Mouse (Mus musculus) forebrain, embryonic 15.5 days (tissue): Measurements from ENCODE around the gene Elp6. TPM values are rescaled to one million over a fixed set of nuclear protein-coding genes. Genes with fewer than 3 reads are reported as not detected.

Experiments used
- ATAC-seq: fragments of 200-750 bp; cut with Nextera tagmentation; replicated peaks from 2 replicates; pipeline ENCODE4 v1.8.0; 2017; ENCODE audit warnings: mild to moderate bottlenecking, moderate TSS enrichment, moderate library complexity
- H3K27ac ChIP-seq: fragments of 300-500 bp; sonication (generic); replicated peaks from 2 replicates; pipeline ENCODE4 v1.5.1; 2015; ENCODE audit warnings: mild to moderate bottlenecking, inconsistent platforms
- H3K27me3 ChIP-seq: fragments of 300-500 bp; sonication (generic); 2 replicates; pipeline ENCODE4 v1.6.1; 2015; ENCODE audit warnings: inconsistent platforms
- H3K36me3 ChIP-seq: fragments of 300-500 bp; sonication (generic); 2 replicates; pipeline ENCODE4 v1.6.1; 2015; ENCODE audit warnings: mild to moderate bottlenecking, inconsistent platforms
- H3K4me1 ChIP-seq: fragments of 300-500 bp; sonication (generic); 2 replicates; pipeline ENCODE4 v1.6.1; 2015; ENCODE audit warnings: inconsistent platforms
- H3K4me2 ChIP-seq: fragments of 300-500 bp; sonication (generic); replicated peaks from 2 replicates; pipeline ENCODE4 v1.6.1; 2015; ENCODE audit warnings: mild to moderate bottlenecking, inconsistent platforms
- H3K4me3 ChIP-seq: fragments of 300-500 bp; sonication (generic); 2 replicates; pipeline ENCODE4 v1.5.1; 2015; ENCODE audit warnings: mild to moderate bottlenecking, inconsistent platforms
- H3K9ac ChIP-seq: fragments of 300-500 bp; sonication (generic); replicated peaks from 2 replicates; pipeline ENCODE4 v1.6.1; 2015; ENCODE audit warnings: mild to moderate bottlenecking, inconsistent platforms
- H3K9me3 ChIP-seq: fragments of 300-500 bp; sonication (generic); 2 replicates; pipeline ENCODE4 v1.6.1; 2016; ENCODE audit warnings: inconsistent platforms
- WGBS: fragments of 180-500 bp; shearing (Covaris S2); methylation state at CpG from one replicate; pipeline ENCODE4 v1.1.7; 2015; ENCODE audit warnings: mixed read lengths; 5-methylcytosine and 5-hydroxymethylcytosine counted together
- polyA plus RNA-seq: library from polyadenylated mRNA; unstranded; fragments of >200 nt; fragmentation: Nextera tagmentation; extraction: Ambion mirVana; gene quantifications from 2 replicates; pipeline ENCODE4 v1.2.1, GENCODE M21; 2015

Gene Elp6
- polyA plus RNA-seq, 1 experiment from 2014 or later: 36.4 TPM

- H3K4me3 ChIP-seq: no peak overlapping the region
- no peaks in the 10 kb centered on the region for H3K27me3 ChIP-seq
- H3K9ac ChIP-seq: no peak overlapping the region
- H3K4me2 ChIP-seq: no peak overlapping the region
- H3K9me3 ChIP-seq: no peaks in the 10 kb centered on the region
- WGBS: 74% methylated on average over 6 of the region's 6 CpGs
- no peak for ATAC-seq
- no peaks in the 10 kb centered on the region for H3K36me3 ChIP-seq
- no peaks in the 10 kb centered on the region for H3K4me1 ChIP-seq
- H3K27ac ChIP-seq: no peak overlapping the region
Measured at GRCm38 (mm10) chr9:110343805-110344204, 38.8 kb downstream of the Elp6 start.

GRCm38 (mm10) chr9:110345057-110345739 lies 40.2 kb downstream of the Elp6 start:
- H3K9me3 ChIP-seq: no peaks in the 10 kb centered on the region
- no peak overlapping the region for H3K27ac ChIP-seq
- H3K4me3 ChIP-seq: no peak overlapping the region
- H3K4me1 ChIP-seq: no peaks in the 10 kb centered on the region
- 74% methylated on average over 7 of the region's 7 CpGs for WGBS
- no peaks in the 10 kb centered on the region for H3K36me3 ChIP-seq
- no peaks in the 10 kb centered on the region for H3K27me3 ChIP-seq
- no peak overlapping the region for H3K4me2 ChIP-seq
- no peak overlapping the region for H3K9ac ChIP-seq
- ATAC-seq: no peak

- Histone ChIP-seq H3K4me1 (no peaks in the 10 kb centered on the region), H3K36me3 (no peaks in the 10 kb centered on the region), H3K4me3 (no peak overlapping the region), H3K27me3 (no peaks in the 10 kb centered on the region), H3K9me3 (no peaks in the 10 kb centered on the region), H3K9ac (no peak overlapping the region), H3K27ac (no peak overlapping the region), H3K4me2 (no peak overlapping the region)
- no peak for ATAC-seq
- WGBS: 77% methylated on average over 4 of the region's 4 CpGs
Measured at GRCm38 (mm10) chr9:110348899-110349298, 43.9 kb downstream of the Elp6 start.

- Histone ChIP-seq H3K9me3 (no peaks in the 10 kb centered on the region), H3K9ac (no peak overlapping the region), H3K27me3 (no peaks in the 10 kb centered on the region), H3K36me3 (peaks cover 5% of the 10 kb centered on the region; the same call in 1 of the 2 replicates), H3K4me3 (no peak overlapping the region), H3K4me1 (no peaks in the 10 kb centered on the region), H3K27ac (no peak overlapping the region), H3K4me2 (no peak overlapping the region)
- 92% methylated on average over 5 of the region's 5 CpGs for WGBS
- ATAC-seq: no peak
Measured at GRCm38 (mm10) chr9:110350188-110350587, 45.2 kb downstream of the Elp6 start.

- Histone ChIP-seq H3K9ac (no peak overlapping the region), H3K36me3 (peaks cover 5% of the 10 kb centered on the region; the same call in 1 of the 2 replicates)
- no peak for ATAC-seq
Measured at GRCm38 (mm10) chr9:110350612-110351011, 45.6 kb downstream of the Elp6 start.

GRCm38 (mm10) chr9:110351350-110351749 lies 46.4 kb downstream of the Elp6 start:
- H3K4me1 ChIP-seq: no peaks in the 10 kb centered on the region
- peaks cover 8% of the 10 kb centered on the region; the same call in 1 of the 2 replicates for H3K36me3 ChIP-seq
- H3K4me2 ChIP-seq: no peak overlapping the region
- no peak overlapping the region for H3K4me3 ChIP-seq
- ATAC-seq: no peak
- H3K9ac ChIP-seq: no peak overlapping the region
- 91% methylated on average over 2 of the region's 2 CpGs for WGBS
- H3K27ac ChIP-seq: no peak overlapping the region
- H3K9me3 ChIP-seq: no peaks in the 10 kb centered on the region
- H3K27me3 ChIP-seq: no peaks in the 10 kb centered on the region

More at GRCm38 (mm10) chr9:110350612-110351011, 45.6 kb downstream of the Elp6 start:
- Histone ChIP-seq H3K4me2 (no peak overlapping the region), H3K27ac (no peak overlapping the region), H3K4me1 (no peaks in the 10 kb centered on the region), H3K27me3 (no peaks in the 10 kb centered on the region), H3K4me3 (no peak overlapping the region), H3K9me3 (no peaks in the 10 kb centered on the region)
- 96% methylated on average over 5 of the region's 5 CpGs for WGBS

- Histone ChIP-seq H3K4me3 (no peak overlapping the region), H3K27me3 (no peaks in the 10 kb centered on the region), H3K36me3 (peaks cover 10% of the 10 kb centered on the region; the same call in 1 of the 2 replicates), H3K4me2 (no peak overlapping the region), H3K9me3 (no peaks in the 10 kb centered on the region), H3K4me1 (no peaks in the 10 kb centered on the region), H3K9ac (no peak overlapping the region), H3K27ac (no peak overlapping the region)
- no peak for ATAC-seq
- WGBS: 84% methylated on average over 8 of the region's 8 CpGs
Measured at GRCm38 (mm10) chr9:110351932-110352632, 47.1 kb downstream of the Elp6 start.

GRCm38 (mm10) chr9:110358341-110358740 lies 53.4 kb downstream of the Elp6 start:
- no peak for ATAC-seq
- WGBS: 95% methylated on average over 2 of the region's 2 CpGs
- H3K9me3 ChIP-seq: no peaks in the 10 kb centered on the region

GRCm38 (mm10) chr9:110361299-110361698 lies 56.3 kb downstream of the Elp6 start:
- ATAC-seq: no peak
- no peak overlapping the region for H3K9ac ChIP-seq
- no peak overlapping the region for H3K4me3 ChIP-seq
- no peak overlapping the region for H3K4me2 ChIP-seq
- no peak overlapping the region for H3K27ac ChIP-seq
- H3K4me1 ChIP-seq: no peaks in the 10 kb centered on the region
- no peaks in the 10 kb centered on the region for H3K27me3 ChIP-seq
- peaks cover 26% of the 10 kb centered on the region for H3K36me3 ChIP-seq
- H3K9me3 ChIP-seq: no peaks in the 10 kb centered on the region
- 86% methylated on average over 12 of the region's 12 CpGs for WGBS

More at GRCm38 (mm10) chr9:110358341-110358740, 53.4 kb downstream of the Elp6 start:
- Histone ChIP-seq H3K4me1 (no peaks in the 10 kb centered on the region), H3K27ac (no peak overlapping the region), H3K4me3 (no peak overlapping the region), H3K9ac (no peak overlapping the region), H3K4me2 (no peak overlapping the region), H3K27me3 (no peaks in the 10 kb centered on the region), H3K36me3 (peaks cover 21% of the 10 kb centered on the region)

GRCm38 (mm10) chr9:110362337-110362736 lies 57.4 kb downstream of the Elp6 start:
- no peak for ATAC-seq
- no peak overlapping the region for H3K9ac ChIP-seq

GRCm38 (mm10) chr9:110366746-110367145 lies 61.8 kb downstream of the Elp6 start:
- ATAC-seq: no peak
- WGBS: 92% methylated on average over 5 of the region's 5 CpGs
- Histone ChIP-seq H3K4me3 (no peak overlapping the region), H3K9ac (no peak overlapping the region), H3K27me3 (no peaks in the 10 kb centered on the region), H3K4me1 (peaks cover 5% of the 10 kb centered on the region; the same call in 1 of the 2 replicates), H3K27ac (peak overlapping the region; percentile 50), H3K36me3 (peaks cover 22% of the 10 kb centered on the region), H3K9me3 (no peaks in the 10 kb centered on the region), H3K4me2 (no peak overlapping the region)

More at GRCm38 (mm10) chr9:110362337-110362736, 57.4 kb downstream of the Elp6 start:
- Histone ChIP-seq H3K4me1 (peaks cover 5% of the 10 kb centered on the region; the same call in 1 of the 2 replicates), H3K9me3 (no peaks in the 10 kb centered on the region), H3K4me3 (no peak overlapping the region), H3K27ac (no peak overlapping the region), H3K27me3 (no peaks in the 10 kb centered on the region), H3K4me2 (no peak overlapping the region), H3K36me3 (peaks cover 22% of the 10 kb centered on the region)
- WGBS: 90% methylated on average over 10 of the region's 10 CpGs

- no peak for ATAC-seq
- no peak overlapping the region for H3K9ac ChIP-seq
- H3K4me3 ChIP-seq: no peak overlapping the region
- H3K27ac ChIP-seq: no peak overlapping the region
- H3K4me2 ChIP-seq: no peak overlapping the region
- WGBS: 92% methylated on average over 3 of the region's 3 CpGs
- H3K36me3 ChIP-seq: peaks cover 17% of the 10 kb centered on the region
- H3K27me3 ChIP-seq: no peaks in the 10 kb centered on the region
- H3K4me1 ChIP-seq: peaks cover 5% of the 10 kb centered on the region; the same call in 1 of the 2 replicates
- no peaks in the 10 kb centered on the region for H3K9me3 ChIP-seq
Measured at GRCm38 (mm10) chr9:110369860-110370259, 64.9 kb downstream of the Elp6 start.
